Mouse (Mus musculus) ES-E14 (cell line): ENCODE results near the gene B4galt1. TPM values are rescaled to one million over a fixed set of nuclear protein-coding genes. Genes with fewer than 3 reads are reported as not detected.

Source experiments
- DNase-seq: peaks from one replicate; pipeline ENCODE4 v3.0.0-alpha.2; 2013; ENCODE audit warnings: low read depth, low spot score
- H3K27ac ChIP-seq: 2 replicates; pipeline ENCODE4 v1.5.1; 2012; ENCODE audit warnings: low read depth, mild to moderate bottlenecking, low read length, moderate library complexity, mixed read lengths; ENCODE audit not compliant: poor library complexity, insufficient read depth, severe bottlenecking
- H3K36me3 ChIP-seq: 2 replicates; pipeline ENCODE4 v1.6.1; 2012; ENCODE audit warnings: mild to moderate bottlenecking, low read length, moderate library complexity, mixed read lengths; ENCODE audit not compliant: control insufficient read depth, poor library complexity, insufficient read depth, severe bottlenecking
- H3K4me1 ChIP-seq, 2 experiments: fragments of 150-350 bp in 1 of 2; sonication (generic) in 1 of 2; 2 replicates each; pipeline ENCODE4 v1.6.1; 2012; ENCODE audit warnings: low read length in 2 of 2, mild to moderate bottlenecking in 1 of 2, mixed read lengths in 1 of 2; ENCODE audit not compliant: control insufficient read depth in 2 of 2, insufficient read depth in 2 of 2, poor library complexity in 1 of 2
- H3K4me3 ChIP-seq, 2 experiments: fragments of 150-350 bp in 1 of 2; sonication (generic) in 1 of 2; 2 replicates each; pipeline ENCODE4 v1.5.1; 2012; ENCODE audit warnings: low read length in 2 of 2, low read depth in 1 of 2, mild to moderate bottlenecking in 1 of 2, mixed read lengths in 1 of 2; ENCODE audit not compliant: insufficient read depth in 1 of 2, poor library complexity in 1 of 2, severe bottlenecking in 1 of 2
- H3K9ac ChIP-seq: 2 replicates; pipeline ENCODE4 v1.6.1; 2012; ENCODE audit warnings: low read depth, mild to moderate bottlenecking, low read length, mixed read lengths; ENCODE audit not compliant: poor library complexity, insufficient read depth, severe bottlenecking
- H3K9me3 ChIP-seq: fragments of 150-350 bp; sonication (generic); 2 replicates; pipeline ENCODE4 v1.6.1; 2012; ENCODE audit warnings: low read depth, mild to moderate bottlenecking, low read length; ENCODE audit not compliant: control insufficient read depth, insufficient read depth
- CHD2 ChIP-seq: IDR thresholded peaks from 2 replicates; pipeline ENCODE4 v1.6.1; 2014; ENCODE audit warnings: mild to moderate bottlenecking, low read depth, low read length, inconsistent platforms
- HCFC1 ChIP-seq: IDR thresholded peaks from 2 replicates; pipeline ENCODE4 v1.6.1; 2012; ENCODE audit warnings: low read length, inconsistent platforms, borderline replicate concordance; ENCODE audit not compliant: insufficient read depth
- MAFK ChIP-seq: IDR thresholded peaks from 2 replicates; pipeline ENCODE4 v1.6.1; 2014; ENCODE audit warnings: mild to moderate bottlenecking, low read depth, low read length, inconsistent platforms; ENCODE audit not compliant: insufficient read depth
- ZC3H11A ChIP-seq: IDR thresholded peaks from 2 replicates; pipeline ENCODE4 v1.6.1; 2012; ENCODE audit warnings: low read depth, mild to moderate bottlenecking, inconsistent platforms, low read length, borderline replicate concordance
- ZNF384 ChIP-seq: IDR thresholded peaks from 2 replicates; pipeline ENCODE4 v1.6.1; 2012; ENCODE audit warnings: low read depth, low read length, inconsistent platforms
- in situ Hi-C, 2 experiments: fragments of 600-800 bp; cut with MboI; formaldehyde crosslinking; loops; one replicate each; pipeline ENCODE4 v1.15.1; 2025; ENCODE audit warnings: low sequenced_read_pairs in 2 of 2, inconsistent platforms in 1 of 2; ENCODE audit not compliant: unreplicated experiment in 2 of 2
- total RNA-seq: library from RNA; depleted of rRNA; stranded (reverse); fragments of 300-350 nt; gene quantifications from 2 replicates; pipeline ENCODE4 v1.2.3, GENCODE M21; 2012

The B4galt1 gene
- total RNA-seq, 1 experiment = 29.2 TPM

DNA sequence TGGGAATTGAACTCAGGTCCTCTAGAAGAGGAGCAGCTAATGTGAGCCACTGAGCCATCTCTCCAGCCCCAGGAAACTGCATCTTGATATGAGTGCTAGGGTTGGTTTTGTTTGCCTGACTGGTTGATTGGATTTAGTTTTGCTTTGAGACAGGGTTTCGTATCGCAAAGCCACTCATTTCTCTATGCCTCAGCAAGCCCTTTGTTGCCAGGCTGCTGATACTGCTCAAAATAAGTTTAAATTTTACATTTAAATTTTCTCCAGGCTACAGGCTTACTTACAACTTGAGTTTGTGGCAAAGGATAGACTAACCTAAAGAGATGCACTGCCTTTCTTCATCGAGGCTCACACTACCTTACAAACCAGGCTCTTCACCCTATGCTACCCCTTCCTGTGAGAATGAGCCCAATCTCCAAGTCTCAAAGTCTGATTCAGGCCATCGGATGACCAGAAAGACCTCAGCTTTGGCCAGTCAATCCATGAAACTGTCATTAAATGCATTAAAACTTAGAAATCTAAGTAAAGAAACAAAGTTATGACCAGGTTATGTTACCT, 19.5 kb downstream of the B4galt1 start:
- TF ChIP-seq MAFK (no peak), ZC3H11A (no peak), CHD2 (no peak), HCFC1 (no peak), ZNF384 (no peak)
- Histone ChIP-seq H3K27ac (no peak overlapping the region), H3K4me1 (peaks cover 9 to 11% of the 10 kb centered on the region in 2 experiments; a peak in 3 of 4 replicates), H3K9ac (no peak overlapping the region), H3K9me3 (no peaks in the 10 kb centered on the region), H3K4me3 (no peak overlapping the region), H3K36me3 (peaks cover 2% of the 10 kb centered on the region; the same call in 1 of the 2 replicates)
- DNase-seq = no peak
- in situ Hi-C loops = no loop called here

DNA sequence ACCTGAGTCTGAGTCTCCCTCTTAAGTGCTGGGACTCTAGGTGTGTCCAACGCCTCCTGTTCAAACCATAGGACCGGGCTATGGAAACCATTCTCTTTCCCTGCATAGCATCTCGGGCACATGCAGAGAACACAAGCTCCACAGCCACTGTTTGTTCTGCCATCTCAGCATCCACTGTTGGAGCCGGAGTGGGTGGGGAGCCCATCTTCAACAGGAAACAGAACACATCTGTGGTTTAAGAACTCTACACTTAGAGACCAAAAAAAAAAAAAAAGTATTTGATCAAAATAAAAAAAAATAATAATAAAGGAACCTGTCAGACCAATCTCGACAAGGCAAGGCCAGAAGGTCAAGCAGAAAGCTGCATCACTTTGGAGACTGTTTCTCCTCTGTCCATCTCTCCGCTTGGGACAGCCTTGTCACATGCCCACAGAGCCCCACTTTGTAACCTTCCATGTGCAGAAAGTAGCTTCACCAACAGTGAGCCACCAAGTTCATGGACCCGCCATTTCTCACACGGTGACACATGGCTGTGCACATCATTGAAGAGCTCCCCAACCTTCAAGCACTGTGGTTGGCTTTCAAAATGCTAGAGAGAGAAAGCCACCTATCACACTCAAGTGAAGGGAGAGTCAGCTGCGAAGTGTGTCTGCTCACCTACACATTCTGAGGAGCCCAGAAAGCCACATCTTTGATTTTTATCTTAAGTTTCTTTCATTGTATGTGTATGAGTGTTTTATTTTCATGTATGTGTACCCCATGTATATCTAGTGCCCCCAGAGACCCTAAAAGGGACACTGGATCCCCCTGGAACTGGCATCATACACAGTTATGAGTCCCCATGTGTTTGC, 20.2 kb downstream of the B4galt1 start:
- no peaks in the 10 kb centered on the region for H3K9me3 ChIP-seq
- TF ChIP-seq MAFK = no peak
- no peak for TF ChIP-seq ZNF384
- no peak for TF ChIP-seq CHD2
- TF ChIP-seq HCFC1 = no peak
- TF ChIP-seq ZC3H11A = no peak
- H3K9ac ChIP-seq = no peak overlapping the region
- no peak overlapping the region for H3K27ac ChIP-seq
- H3K36me3 ChIP-seq = peaks cover 2% of the 10 kb centered on the region; the same call in 1 of the 2 replicates
- in situ Hi-C loops = no loop called here
- DNase-seq = no peak
- H3K4me3 ChIP-seq = no peak overlapping the region
- peaks cover 6 to 8% of the 10 kb centered on the region in 2 experiments; a peak in 3 of 4 replicates for H3K4me1 ChIP-seq

DNA sequence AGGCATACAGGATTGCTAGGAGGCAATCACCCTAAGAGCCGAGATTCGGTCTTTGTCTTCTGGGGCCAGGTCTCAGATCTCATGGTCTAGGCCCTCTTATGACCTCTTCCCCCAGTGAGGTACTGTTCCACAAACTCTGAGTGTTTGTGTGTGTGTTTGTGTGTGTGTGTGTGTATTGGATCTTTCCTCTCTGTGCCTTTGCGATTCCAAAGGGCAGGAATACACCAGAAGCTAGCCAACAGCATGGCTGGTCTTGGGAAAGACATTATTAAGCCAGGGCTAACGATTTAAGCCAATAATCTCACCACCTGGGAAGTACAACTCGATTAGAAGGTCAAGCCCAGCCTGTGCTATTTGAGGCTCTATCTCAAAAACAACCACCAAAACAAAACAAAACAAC, 23.3 kb downstream of the B4galt1 start:
- H3K36me3 ChIP-seq = peaks cover 7% of the 10 kb centered on the region; the same call in 1 of the 2 replicates
- peak overlapping the region; percentile 82; the same call in 1 of the 2 replicates for H3K27ac ChIP-seq
- no peak for DNase-seq
- in situ Hi-C loops = no loop called here
- TF ChIP-seq ZC3H11A (no peak), MAFK (no peak), CHD2 (no peak), HCFC1 (no peak), ZNF384 (no peak)
- no peak overlapping the region; the same call in 1 of the 2 replicates for H3K9ac ChIP-seq
- H3K4me3 ChIP-seq = no peak overlapping the region
- no peaks in the 10 kb centered on the region for H3K9me3 ChIP-seq
- H3K4me1 ChIP-seq = peaks cover 6 to 18% of the 10 kb centered on the region in 2 experiments; a peak in 3 of 4 replicates

GRCm38 (mm10) chr4:40829654-40830400, 24.0 kb downstream of the B4galt1 start:
- H3K4me1 ChIP-seq = peaks cover 6 to 23% of the 10 kb centered on the region in 2 experiments; a peak in 3 of 4 replicates
- H3K9me3 ChIP-seq = no peaks in the 10 kb centered on the region
- DNase-seq = no peak
- in situ Hi-C loops = no loop called here
- H3K9ac ChIP-seq = no peak overlapping the region; the same call in 1 of the 2 replicates
- H3K36me3 ChIP-seq = peaks cover 7% of the 10 kb centered on the region; the same call in 1 of the 2 replicates
- H3K27ac ChIP-seq = peak overlapping the region; percentile 82
- peak overlapping the region in 1 of 2 experiments; percentile 13; a peak in 1 of 4 replicates for H3K4me3 ChIP-seq
- TF ChIP-seq CHD2 (no peak), ZNF384 (no peak), ZC3H11A (no peak), HCFC1 (no peak), MAFK (no peak)
